Mouse (Mus musculus): ENCODE measurements around the gene S1pr1.

DNA sequence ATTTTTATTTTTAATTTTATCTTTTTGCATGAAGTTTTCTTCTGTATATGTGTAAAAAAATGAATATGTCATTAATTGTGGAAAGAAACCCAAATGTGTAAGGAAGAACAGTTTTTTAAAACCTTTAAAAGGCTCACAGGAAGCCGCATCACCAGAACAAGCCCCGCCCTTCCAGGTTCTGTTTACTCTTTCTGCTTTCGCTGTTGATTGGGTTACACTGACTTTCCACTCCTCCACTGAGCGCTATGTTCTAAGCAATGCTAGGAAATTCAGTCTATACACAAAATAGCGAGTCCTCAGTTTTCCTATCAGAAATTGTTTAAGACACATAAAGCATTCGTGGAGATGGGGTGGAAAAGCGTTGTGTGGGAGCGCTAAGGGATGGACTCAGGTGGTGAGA, 39.6 kb upstream of the S1pr1 start:
- no peak for TF ChIP-seq CTCF (IDR thresholded peaks at IDR 0.05; ENCODE audit: insufficient read depth, low read depth, low read length)
- no peak for TF ChIP-seq POLR2A (IDR thresholded peaks at IDR 0.05; ENCODE audit: insufficient read depth, low read depth, low read length)

All from olfactory bulb, adult 2 months (tissue).